In genomic region chr12:112411612-112412350, GRCm38 (mm10) we compare ENCODE assay signal across 8 mouse cellular contexts.
DNase-seq lines count a peak whose midpoint lies in the region; ATAC-seq and TF ChIP-seq lines count a peak whose summit lies in the region.

No protein-coding gene starts in this region.

- peak; percentile 45 for DNase-seq in CD4-positive, CD25-positive, alpha-beta regulatory T cell, adult 2 months (ENCODE audit: low read depth, low spot score)
- no peak for DNase-seq in left cerebral cortex, adult 2 months (ENCODE audit: extremely low spot score in 1 of 2, low spot score in 2 of 2)
- DNase-seq in left cerebral cortex, postnatal 25 days (ENCODE audit: low spot score in 2 of 2): no peak
- peak; percentile 60 for DNase-seq in embryo, embryonic 10.5 days (ENCODE audit: low spot score)
- DNase-seq in urinary bladder, adult 2 months (ENCODE audit: low spot score): no peak
- DNase-seq in adrenal gland, postnatal 36 days: no peak

- H3K4me3 ChIP-seq in left cerebral cortex, adult 2 months: no peak overlapping the region

- no peak for ATAC-seq in CD4-positive, CD25-positive, alpha-beta regulatory T cell, adult 4 months
- ATAC-seq in megakaryocyte progenitor cell, adult 5-6 weeks (replicated peaks; ENCODE audit: poor library complexity): 0 out of 2 replicates have a peak, but pooled peaks have one; percentile 37

- peak; percentile 73 for TF ChIP-seq CTCF in left cerebral cortex, adult 2 months (IDR thresholded peaks at IDR 0.05)

- intact Hi-C loops in left cerebral cortex, adult 2 months (cut with DNase I): loop anchor here (2.0 kb wide), 1 partner anchor 61 kb away; no protein-coding TSS in a partner anchor
- intact Hi-C loops in left cerebral cortex, postnatal 25 days (cut with DNase I): loop anchor here (1.0 kb wide), 1 partner anchor 62 kb away; no protein-coding TSS in a partner anchor

- H3K27ac ChIP-seq in left cerebral cortex, adult 2 months: no peak overlapping the region

Comparison
In these comparisons a context has a peak if more than half of its experiments do, and no peak if none do; other contexts are left out.
1. DNase-seq: peak in CD4-positive, CD25-positive, alpha-beta regulatory T cell, adult 2 months (single experiment) and embryo, embryonic 10.5 days (single experiment); none in left cerebral cortex, adult 2 months (0 of 2), left cerebral cortex, postnatal 25 days (0 of 2), urinary bladder, adult 2 months (single experiment) and adrenal gland, postnatal 36 days (0 of 2).